Mouse (Mus musculus) small intestine, adult 2 months (tissue): ENCODE measurements around the gene Sarm1.

Experiments used
- CTCF ChIP-seq: fragments of 200-500 bp; IDR thresholded peaks from 2 replicates; pipeline ENCODE4 v1.5.1; 2012; ENCODE audit warnings: low read depth, mild to moderate bottlenecking, control low read depth, inconsistent platforms, low read length, moderate library complexity, mixed read lengths; ENCODE audit not compliant: insufficient replicate concordance, insufficient read length; ENCODE audit errors: extremely low read depth
- POLR2A ChIP-seq: fragments of 200-500 bp; IDR thresholded peaks from 2 replicates; pipeline ENCODE4 v1.6.1; 2012; ENCODE audit warnings: low read depth, mild to moderate bottlenecking, control low read depth, inconsistent platforms, low read length, moderate library complexity

- TF ChIP-seq POLR2A (no peak), CTCF (no peak)
Observed at GRCm38 (mm10) chr11:78450337-78450736, 47.2 kb downstream of the Sarm1 start.
